Mouse (Mus musculus): ENCODE measurements around the gene Scgb1b2. TPM values are rescaled to one million over a fixed set of nuclear protein-coding genes. Genes with fewer than 3 reads are reported as not detected.

Scgb1b2 gene
- polyA plus RNA-seq (2012; ENCODE audit: insufficient read depth, insufficient read length, missing spikeins): not detected in 2 replicates

- no peak within 1 kb of the TSS for H3K27ac ChIP-seq (replicated peaks; ENCODE audit: low read depth, low read length)
- no peaks in the 10 kb centered on the region for H3K4me1 ChIP-seq (ENCODE audit: control insufficient read depth, insufficient read depth, insufficient read length, low read length)
- H3K4me3 ChIP-seq (ENCODE audit: insufficient read depth, low read depth, low read length): no peak within 1 kb of the TSS
These were observed at the start of gene Scgb1b2 for GRCm38 (mm10) chr7:31291721-31292120. Gene Scgb1b2, minus strand, starts transcription at chr7:31291821.

GRCm38 (mm10) chr7:31290208-31290607, 1.4 kb downstream of the Scgb1b2 start, which contains the start of gene Scgb2b2:
Gene Scgb2b2, plus strand, starts transcription at chr7:31290508.
- Histone ChIP-seq H3K4me3 (ENCODE audit: insufficient read depth, low read depth, low read length) (no peak within 1 kb of the TSS), H3K4me1 (ENCODE audit: control insufficient read depth, insufficient read depth, insufficient read length, low read length) (no peaks in the 10 kb centered on the region), H3K27ac (replicated peaks; ENCODE audit: low read depth, low read length) (no peak within 1 kb of the TSS)

Other genes with a start within 250 kb of the Scgb1b2 start
- gene Fxyd5, start 249.3 kb downstream of the Scgb1b2 start, polyA plus RNA-seq (2012; ENCODE audit: insufficient read depth, insufficient read length, missing spikeins): 26.7 and 30.8 TPM in 2 replicates
- 1.9 and 2.3 TPM in 2 replicates for gene Fxyd7, start 240.4 kb downstream of the Scgb1b2 start, polyA plus RNA-seq (2012; ENCODE audit: insufficient read depth, insufficient read length, missing spikeins)
- gene Fxyd1, start 234.6 kb downstream of the Scgb1b2 start, polyA plus RNA-seq (2012; ENCODE audit: insufficient read depth, insufficient read length, missing spikeins): 346 TPM in 2 replicates
- gene Lgi4, start 232.5 kb downstream of the Scgb1b2 start, polyA plus RNA-seq (2012; ENCODE audit: insufficient read depth, insufficient read length, missing spikeins): 3.0 and 3.2 TPM in 2 replicates
- not detected in 2 replicates for gene Fxyd3, start 215.1 kb downstream of the Scgb1b2 start, polyA plus RNA-seq (2012; ENCODE audit: insufficient read depth, insufficient read length, missing spikeins)
- gene Hpn, start 176.5 kb downstream of the Scgb1b2 start, polyA plus RNA-seq (2012; ENCODE audit: insufficient read depth, insufficient read length, missing spikeins): not detected in 2 replicates
- 25.9 and 30.4 TPM in 2 replicates for gene Scn1b, start 164.8 kb downstream of the Scgb1b2 start, polyA plus RNA-seq (2012; ENCODE audit: insufficient read depth, insufficient read length, missing spikeins)
- gene Gramd1a, start 135.9 kb downstream of the Scgb1b2 start, polyA plus RNA-seq (2012; ENCODE audit: insufficient read depth, insufficient read length, missing spikeins): 24.7 and 34.9 TPM in 2 replicates
- gene Scgb2b2, start 1.3 kb downstream of the Scgb1b2 start, polyA plus RNA-seq (2012; ENCODE audit: insufficient read depth, insufficient read length, missing spikeins): not detected in 2 replicates
- not detected in 2 replicates for gene Scgb2b3, start 70.3 kb upstream of the Scgb1b2 start, polyA plus RNA-seq (2012; ENCODE audit: insufficient read depth, insufficient read length, missing spikeins)
- gene Scgb1b3, start 83.8 kb upstream of the Scgb1b2 start, polyA plus RNA-seq (2012; ENCODE audit: insufficient read depth, insufficient read length, missing spikeins): not detected in 2 replicates